Mouse (Mus musculus) lung, embryonic 15.5 days (tissue): ENCODE data around the gene Mthfsl. TPM values are rescaled to one million over a fixed set of nuclear protein-coding genes. Genes with fewer than 3 reads are reported as not detected.
"Not testable (repeated sequence)": the region's sequence is repeated elsewhere in the genome, so short reads cannot be mapped to it uniquely, and the experiment has no call there.

Experiments
- ATAC-seq: fragments of 200-750 bp; cut with Nextera tagmentation; 2 replicates; pipeline ENCODE4 v1.8.0; 2017; ENCODE audit warnings: moderate number of reproducible peaks, borderline replicate concordance; ENCODE audit not compliant: low FRiP score, low TSS enrichment; ENCODE audit errors: extremely low read depth
- H3K27ac ChIP-seq: fragments of 300-500 bp; sonication (generic); 2 replicates; pipeline ENCODE4 v1.5.1; 2015; ENCODE audit warnings: moderate library complexity, mild to moderate bottlenecking, inconsistent platforms
- H3K27me3 ChIP-seq: fragments of 300-500 bp; sonication (generic); 2 replicates; pipeline ENCODE4 v1.6.1; 2015; ENCODE audit warnings: inconsistent platforms
- H3K36me3 ChIP-seq: fragments of 300-500 bp; sonication (generic); 2 replicates; pipeline ENCODE4 v1.6.1; 2015; ENCODE audit warnings: inconsistent platforms
- H3K4me1 ChIP-seq: fragments of 300-500 bp; sonication (generic); 2 replicates; pipeline ENCODE4 v1.6.1; 2015; ENCODE audit warnings: inconsistent platforms
- H3K4me2 ChIP-seq: fragments of 300-500 bp; sonication (generic); 2 replicates; pipeline ENCODE4 v1.6.1; 2015; ENCODE audit warnings: inconsistent platforms, mild to moderate bottlenecking, moderate library complexity
- H3K4me3 ChIP-seq: fragments of 300-500 bp; sonication (generic); 2 replicates; pipeline ENCODE4 v1.5.1; 2015; ENCODE audit warnings: mild to moderate bottlenecking, inconsistent platforms
- H3K9ac ChIP-seq: fragments of 300-500 bp; sonication (generic); 2 replicates; pipeline ENCODE4 v1.6.1; 2015; ENCODE audit warnings: inconsistent platforms
- H3K9me3 ChIP-seq: fragments of 300-500 bp; sonication (generic); 2 replicates; pipeline ENCODE4 v1.6.1; 2016; ENCODE audit warnings: inconsistent platforms
- WGBS: fragments of 180-500 bp; shearing (Covaris S2); methylation state at CpG from one replicate; pipeline ENCODE4 v1.1.7; 2015; 5-methylcytosine and 5-hydroxymethylcytosine counted together
- polyA plus RNA-seq: library from polyadenylated mRNA; unstranded; fragments of >200 nt; fragmentation: Nextera tagmentation; extraction: Ambion mirVana; gene quantifications from 2 replicates; pipeline ENCODE4 v1.2.1, GENCODE M21; 2015

Gene Mthfsl
- polyA plus RNA-seq, 1 experiment from 2014 or later: 42.8 TPM

DNA sequence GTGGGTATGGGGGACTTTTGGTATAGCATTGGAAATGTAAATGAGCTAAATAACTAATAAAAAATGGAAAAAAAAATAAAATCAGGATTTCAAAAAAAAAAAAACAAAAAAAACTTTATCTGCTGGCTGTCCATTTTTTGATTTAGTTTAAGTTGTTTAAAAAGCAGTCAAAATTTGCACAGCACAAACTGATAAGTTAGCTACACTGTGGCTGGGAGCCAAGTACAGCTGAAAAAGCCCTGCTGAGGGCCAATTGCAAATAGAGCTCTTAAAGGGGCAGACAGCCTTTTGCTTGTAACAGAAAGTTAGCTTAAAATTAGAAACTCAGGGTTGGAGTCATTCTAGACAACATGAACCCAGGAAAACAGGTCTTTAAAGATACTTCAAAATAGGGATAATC, 61.8 kb downstream of the Mthfsl start:
- not testable (repeated sequence) for H3K4me3 ChIP-seq, H3K4me1 ChIP-seq, H3K4me2 ChIP-seq, H3K36me3 ChIP-seq, H3K9ac ChIP-seq, H3K27me3 ChIP-seq, H3K27ac ChIP-seq, H3K9me3 ChIP-seq, ATAC-seq

DNA sequence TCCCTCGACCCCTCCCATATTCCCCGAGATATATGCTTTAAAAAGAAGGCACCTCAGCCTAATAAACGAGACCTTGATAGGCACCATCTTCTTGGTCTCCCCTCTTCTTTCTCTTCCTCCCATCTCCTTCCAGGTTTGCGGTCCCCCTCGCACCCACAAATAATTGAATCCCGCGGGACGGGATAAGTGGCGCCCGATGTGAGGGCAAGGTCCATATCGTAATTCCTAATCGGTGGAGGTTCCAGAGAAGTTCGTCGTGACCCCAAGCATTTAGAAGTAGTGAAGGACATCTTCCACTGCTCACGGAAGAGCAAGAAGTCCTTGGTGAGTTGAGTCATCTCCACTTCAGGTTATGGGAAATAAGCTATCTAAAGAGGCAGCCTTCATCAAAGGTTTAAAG, 69.4 kb downstream of the Mthfsl start:
- not testable (repeated sequence) for H3K27me3 ChIP-seq, ATAC-seq, H3K9me3 ChIP-seq, H3K4me1 ChIP-seq, H3K27ac ChIP-seq, H3K4me3 ChIP-seq, H3K36me3 ChIP-seq, H3K9ac ChIP-seq, H3K4me2 ChIP-seq
- WGBS: 93% methylated on average over 13 of the region's 15 CpGs

Other genes with a start within 250 kb of the Mthfsl start
- 96.0 and 108 TPM in 2 replicates for gene Syncrip, start 237.7 kb downstream of the Mthfsl start, polyA plus RNA-seq
- 11.1 and 12.0 TPM in 2 replicates for gene Zfp949, start 172.3 kb downstream of the Mthfsl start, polyA plus RNA-seq
- gene Trim43a, start 139.4 kb downstream of the Mthfsl start, polyA plus RNA-seq: 0.12 and 0.35 TPM in 2 replicates
- 1.9 and 2.6 TPM in 2 replicates for gene Bcl2a1d, start 11.6 kb upstream of the Mthfsl start, polyA plus RNA-seq
- 0.29 TPM in 1 of 2 replicates, not detected in the other for gene Trim43c, start 118.9 kb upstream of the Mthfsl start, polyA plus RNA-seq
- gene Bcl2a1a, start 236.6 kb upstream of the Mthfsl start, polyA plus RNA-seq: 1.9 and 3.5 TPM in 2 replicates